Mouse (Mus musculus): ENCODE measurements around the gene Resf1. TPM values are rescaled to one million over a fixed set of nuclear protein-coding genes. Genes with fewer than 3 reads are reported as not detected.
A peak's percentile ranks its signal among the peaks of the same experiment; 100 is the strongest.
"Not testable (repeated sequence)": the region's sequence is repeated elsewhere in the genome, so short reads cannot be mapped to it uniquely, and the experiment has no call there.

Gene Resf1
- polyA plus RNA-seq (2015; fragmentation: Nextera tagmentation; extraction: Ambion mirVana): 19.3 and 21.0 TPM in 2 replicates

DNA sequence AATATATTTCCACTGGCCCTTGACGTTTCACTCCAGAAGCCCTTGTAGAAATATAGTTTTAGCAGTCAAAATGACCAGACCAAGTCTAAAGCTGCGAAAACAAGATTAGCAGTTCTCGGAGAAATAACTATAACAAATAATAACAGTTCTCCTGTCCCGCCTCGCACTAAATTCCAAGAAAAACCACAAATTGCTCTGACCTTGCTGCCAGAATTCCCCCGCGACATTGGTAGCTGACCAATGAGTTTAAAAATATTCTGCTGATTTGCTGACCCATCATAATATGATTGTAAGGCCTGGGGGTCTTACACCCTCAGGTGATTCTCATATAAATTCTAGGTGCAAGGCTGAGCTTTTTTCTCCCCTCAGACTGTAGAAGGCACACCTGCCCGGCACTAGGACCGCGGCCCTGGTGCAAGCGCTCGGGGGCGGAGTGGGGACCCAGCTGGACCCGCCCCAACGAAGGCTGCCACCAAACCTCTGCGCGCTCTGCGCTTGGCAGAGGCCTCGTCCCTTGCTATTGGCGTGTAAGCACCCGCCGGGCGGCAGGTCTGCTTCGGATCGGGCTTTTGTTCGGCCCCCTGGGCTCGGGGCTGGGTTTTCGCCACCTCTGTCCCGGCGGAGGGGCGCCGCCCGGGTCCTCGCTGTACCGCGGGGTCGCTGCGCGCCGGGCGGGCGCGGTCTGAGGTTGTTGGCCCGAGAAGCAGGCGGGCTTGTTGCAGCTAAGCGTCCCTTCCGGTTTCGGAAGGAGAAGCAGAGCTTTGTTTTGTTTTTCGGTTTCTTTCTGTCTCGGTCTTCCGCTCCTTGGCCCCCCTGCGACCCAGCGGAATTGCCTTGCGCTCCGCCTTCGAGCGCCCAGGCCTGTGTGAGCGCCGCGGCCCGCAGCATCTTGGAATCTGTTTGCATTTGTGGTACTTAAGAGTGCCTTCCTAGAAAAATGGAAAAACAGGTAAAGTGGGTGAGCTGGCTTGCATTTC is at the start of gene Resf1:
Resf1 (plus strand) TSS at position 459 of the 977 bp plus-strand sequence.
- 4% methylated on average over 61 of the region's 61 CpGs for WGBS
- Histone ChIP-seq H3K9ac (ENCODE audit: low read length) (peak within 1 kb of the TSS; percentile 94), H3K27me3 (ENCODE audit: control insufficient read depth, insufficient read depth, low read length) (no peaks in the 10 kb centered on the region), H3K36me3 (ENCODE audit: control insufficient read depth, insufficient read depth) (peaks cover 13% of the 10 kb centered on the region; the same call in 1 of the 2 replicates), H3K4me3 (ENCODE audit: low read length) (peak within 1 kb of the TSS; percentile 91), H3K27ac (ENCODE audit: low read length) (peak within 1 kb of the TSS; percentile 99), H3K4me2 (ENCODE audit: low read depth, low read length) (peak within 1 kb of the TSS; percentile 63), H3K9me3 (replicated peaks; ENCODE audit: control insufficient read depth, low read length) (peaks cover 9% of the 10 kb centered on the region), H3K4me1 (ENCODE audit: control insufficient read depth, insufficient read depth, low read length) (peaks cover 15% of the 10 kb centered on the region)
- ATAC-seq (replicated peaks; ENCODE audit: extremely low read depth, insufficient read depth, low FRiP score): peak; percentile 99

DNA sequence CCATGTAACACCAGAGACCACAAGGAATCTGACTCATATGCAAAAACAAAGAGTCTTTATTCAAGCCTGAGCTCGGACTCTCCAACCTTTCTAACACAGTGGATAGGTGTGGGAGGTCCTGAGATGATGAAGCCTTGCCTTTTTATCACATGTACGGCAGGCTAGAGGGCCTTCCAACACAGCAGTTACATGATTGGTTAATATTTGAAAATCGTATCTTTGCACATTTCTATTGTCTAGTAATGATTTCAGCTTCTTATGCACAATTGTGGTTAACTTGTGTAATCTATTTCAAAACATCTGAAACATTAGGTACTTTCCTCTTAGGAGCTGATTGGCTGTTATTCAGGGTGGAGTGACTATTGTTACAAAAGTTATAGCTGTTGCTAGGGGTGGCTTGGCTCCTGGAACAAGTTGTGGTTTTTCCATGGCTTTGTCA is 48.4 kb upstream of the Resf1 start:
- WGBS: 62% methylated on average over 3 of the region's 3 CpGs
- no peak for ATAC-seq (replicated peaks; ENCODE audit: extremely low read depth, insufficient read depth, low FRiP score)
- Histone ChIP-seq H3K36me3 (ENCODE audit: control insufficient read depth, insufficient read depth) (no peaks in the 10 kb centered on the region), H3K4me1 (ENCODE audit: control insufficient read depth, insufficient read depth, low read length) (no peaks in the 10 kb centered on the region), H3K9me3 (replicated peaks; ENCODE audit: control insufficient read depth, low read length) (peaks cover 7% of the 10 kb centered on the region), H3K27me3 (ENCODE audit: control insufficient read depth, insufficient read depth, low read length) (no peaks in the 10 kb centered on the region), H3K9ac (ENCODE audit: low read length) (no peak overlapping the region), H3K4me3 (ENCODE audit: low read length) (no peak overlapping the region), H3K27ac (ENCODE audit: low read length) (no peak overlapping the region), H3K4me2 (ENCODE audit: low read depth, low read length) (no peak overlapping the region)

DNA sequence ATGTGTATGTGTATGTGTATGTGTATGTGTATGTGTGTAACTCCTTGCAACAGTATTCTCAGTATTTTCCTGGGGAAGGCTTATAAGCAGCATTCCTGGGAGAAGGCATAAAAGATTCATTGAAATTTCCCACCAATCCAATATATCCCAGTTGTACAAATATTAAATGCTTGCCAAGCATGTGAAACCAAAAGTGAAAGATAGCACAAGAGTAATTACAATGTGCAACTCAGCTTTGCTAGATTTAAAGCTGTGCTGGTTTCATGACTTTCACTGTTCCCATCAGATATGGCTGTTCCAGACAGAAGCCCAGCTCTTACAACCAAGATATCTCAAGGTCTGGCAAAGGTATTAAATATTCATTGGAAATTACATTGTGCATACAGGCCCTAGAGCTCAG is 41.3 kb upstream of the Resf1 start:
- no peaks in the 10 kb centered on the region for H3K36me3 ChIP-seq (ENCODE audit: control insufficient read depth, insufficient read depth)
- no peak overlapping the region for H3K4me2 ChIP-seq (ENCODE audit: low read depth, low read length)
- H3K4me1 ChIP-seq (ENCODE audit: control insufficient read depth, insufficient read depth, low read length): no peaks in the 10 kb centered on the region
- H3K9ac ChIP-seq (ENCODE audit: low read length): no peak overlapping the region
- no peaks in the 10 kb centered on the region for H3K9me3 ChIP-seq (replicated peaks; ENCODE audit: control insufficient read depth, low read length)
- H3K4me3 ChIP-seq (ENCODE audit: low read length): no peak overlapping the region
- H3K27me3 ChIP-seq (ENCODE audit: control insufficient read depth, insufficient read depth, low read length): no peaks in the 10 kb centered on the region
- H3K27ac ChIP-seq (ENCODE audit: low read length): no peak overlapping the region
- no peak for ATAC-seq (replicated peaks; ENCODE audit: extremely low read depth, insufficient read depth, low FRiP score)

DNA sequence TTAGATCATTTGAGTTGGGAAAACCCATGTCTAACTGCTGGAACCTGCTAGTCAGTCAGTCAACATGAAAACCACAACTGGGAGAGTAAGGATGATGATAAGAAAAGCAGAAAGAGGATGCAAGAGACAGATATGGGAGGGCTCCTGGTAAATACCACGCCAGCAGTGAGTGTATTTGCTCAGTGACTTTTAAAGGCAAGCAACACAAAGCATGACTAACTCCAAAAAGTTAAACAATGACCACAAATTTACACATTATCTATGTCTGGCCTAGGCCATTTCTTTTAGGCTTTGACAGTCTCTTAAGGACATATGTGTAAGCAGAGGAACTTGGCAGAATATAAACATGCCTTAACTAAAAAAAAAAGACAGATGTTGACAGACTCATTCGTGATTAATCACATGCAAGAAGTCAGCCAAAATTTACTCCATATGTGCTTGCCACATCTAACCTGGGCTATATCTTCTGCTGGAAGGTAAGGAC is 30.9 kb upstream of the Resf1 start:
- no peaks in the 10 kb centered on the region for H3K4me1 ChIP-seq (ENCODE audit: control insufficient read depth, insufficient read depth, low read length)
- H3K27me3 ChIP-seq (ENCODE audit: control insufficient read depth, insufficient read depth, low read length): no peaks in the 10 kb centered on the region
- H3K4me3 ChIP-seq (ENCODE audit: low read length): no peak overlapping the region
- 45% methylated on average over 2 of the region's 2 CpGs for WGBS
- no peak overlapping the region for H3K4me2 ChIP-seq (ENCODE audit: low read depth, low read length)
- no peak overlapping the region for H3K27ac ChIP-seq (ENCODE audit: low read length)
- peaks cover 10% of the 10 kb centered on the region for H3K9me3 ChIP-seq (replicated peaks; ENCODE audit: control insufficient read depth, low read length)
- no peak overlapping the region for H3K9ac ChIP-seq (ENCODE audit: low read length)
- no peak for ATAC-seq (replicated peaks; ENCODE audit: extremely low read depth, insufficient read depth, low FRiP score)
- H3K36me3 ChIP-seq (ENCODE audit: control insufficient read depth, insufficient read depth): no peaks in the 10 kb centered on the region

DNA sequence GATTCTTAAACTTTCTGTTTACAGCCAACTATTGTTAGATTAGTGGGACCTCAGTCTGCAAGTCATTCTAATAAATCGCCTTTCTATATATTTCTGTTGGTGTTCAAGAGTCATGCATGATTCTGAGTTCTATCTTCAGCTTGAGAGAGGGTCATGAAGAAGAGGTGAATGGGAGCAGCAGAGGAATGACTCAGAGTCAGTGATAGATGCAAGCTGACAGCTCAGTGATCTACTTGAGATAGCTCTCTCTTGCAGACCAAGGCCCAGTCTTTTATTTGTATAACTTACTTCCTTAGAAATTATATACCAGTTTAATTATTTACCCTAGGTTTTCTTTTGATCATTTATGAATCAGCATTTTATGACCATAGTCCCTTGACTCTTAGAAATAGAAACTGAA is 30.3 kb upstream of the Resf1 start:
- WGBS: 65% methylated on average over 1 of the region's 1 CpGs

DNA sequence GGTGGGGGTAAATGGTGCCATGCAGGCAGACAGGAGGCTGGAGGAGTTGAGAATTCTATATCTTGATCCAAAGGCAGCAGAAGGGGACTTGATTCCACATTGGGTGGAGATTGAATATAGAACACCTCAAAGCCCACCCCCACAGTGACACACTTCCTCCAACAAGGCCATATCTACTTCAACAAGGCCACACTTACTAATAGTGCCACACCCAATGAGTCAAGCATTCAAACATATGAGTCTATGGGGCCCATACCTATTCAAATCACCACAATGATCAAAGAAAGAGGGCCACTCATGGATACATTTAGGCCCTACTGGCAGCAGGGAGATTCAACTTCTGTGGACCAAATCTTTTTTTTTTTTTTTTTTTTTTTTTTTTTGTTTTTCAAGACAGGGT is 28.7 kb upstream of the Resf1 start:
- H3K27ac ChIP-seq (ENCODE audit: low read length): no peak overlapping the region
- no peaks in the 10 kb centered on the region for H3K36me3 ChIP-seq (ENCODE audit: control insufficient read depth, insufficient read depth)
- H3K4me3 ChIP-seq (ENCODE audit: low read length): no peak overlapping the region
- H3K9ac ChIP-seq (ENCODE audit: low read length): no peak overlapping the region
- no peak for ATAC-seq (replicated peaks; ENCODE audit: extremely low read depth, insufficient read depth, low FRiP score)
- no peaks in the 10 kb centered on the region for H3K4me1 ChIP-seq (ENCODE audit: control insufficient read depth, insufficient read depth, low read length)
- H3K27me3 ChIP-seq (ENCODE audit: control insufficient read depth, insufficient read depth, low read length): no peaks in the 10 kb centered on the region
- no peak overlapping the region for H3K4me2 ChIP-seq (ENCODE audit: low read depth, low read length)
- H3K9me3 ChIP-seq (replicated peaks; ENCODE audit: control insufficient read depth, low read length): peaks cover 16% of the 10 kb centered on the region

More for the DNA sequence above, 30.3 kb upstream of the Resf1 start:
- Histone ChIP-seq H3K27me3 (ENCODE audit: control insufficient read depth, insufficient read depth, low read length) (no peaks in the 10 kb centered on the region), H3K36me3 (ENCODE audit: control insufficient read depth, insufficient read depth) (no peaks in the 10 kb centered on the region), H3K9me3 (replicated peaks; ENCODE audit: control insufficient read depth, low read length) (peaks cover 14% of the 10 kb centered on the region), H3K9ac (ENCODE audit: low read length) (no peak overlapping the region), H3K4me2 (ENCODE audit: low read depth, low read length) (no peak overlapping the region), H3K27ac (ENCODE audit: low read length) (no peak overlapping the region), H3K4me1 (ENCODE audit: control insufficient read depth, insufficient read depth, low read length) (no peaks in the 10 kb centered on the region), H3K4me3 (ENCODE audit: low read length) (no peak overlapping the region)
- no peak for ATAC-seq (replicated peaks; ENCODE audit: extremely low read depth, insufficient read depth, low FRiP score)

DNA sequence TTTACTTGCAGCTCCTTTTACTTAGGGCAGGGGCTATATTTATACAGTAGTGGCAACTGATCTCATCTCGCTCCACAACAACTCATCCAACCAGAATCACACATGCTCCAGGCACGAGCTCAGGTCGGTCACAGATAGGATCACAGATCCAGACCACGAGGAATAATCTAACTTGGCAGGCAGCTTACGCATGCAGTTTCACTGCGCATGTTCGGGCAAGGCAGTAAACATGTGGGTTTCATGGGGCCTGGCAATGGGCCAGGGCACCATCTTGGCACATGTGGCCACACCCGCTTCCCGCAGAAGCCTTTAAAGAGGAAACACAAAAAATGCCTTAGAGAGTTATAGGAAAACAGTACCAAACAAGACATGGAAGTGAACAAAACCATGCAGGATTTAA is 21.0 kb upstream of the Resf1 start:
- H3K9ac ChIP-seq (ENCODE audit: low read length); H3K36me3 ChIP-seq (ENCODE audit: control insufficient read depth, insufficient read depth); H3K4me1 ChIP-seq (ENCODE audit: control insufficient read depth, insufficient read depth, low read length); H3K27ac ChIP-seq (ENCODE audit: low read length); H3K27me3 ChIP-seq (ENCODE audit: control insufficient read depth, insufficient read depth, low read length); H3K4me2 ChIP-seq (ENCODE audit: low read depth, low read length); H3K4me3 ChIP-seq (ENCODE audit: low read length); ATAC-seq (replicated peaks; ENCODE audit: extremely low read depth, insufficient read depth, low FRiP score); H3K9me3 ChIP-seq (replicated peaks; ENCODE audit: control insufficient read depth, low read length): not testable (repeated sequence)
- 82% methylated on average over 9 of the region's 9 CpGs for WGBS

DNA sequence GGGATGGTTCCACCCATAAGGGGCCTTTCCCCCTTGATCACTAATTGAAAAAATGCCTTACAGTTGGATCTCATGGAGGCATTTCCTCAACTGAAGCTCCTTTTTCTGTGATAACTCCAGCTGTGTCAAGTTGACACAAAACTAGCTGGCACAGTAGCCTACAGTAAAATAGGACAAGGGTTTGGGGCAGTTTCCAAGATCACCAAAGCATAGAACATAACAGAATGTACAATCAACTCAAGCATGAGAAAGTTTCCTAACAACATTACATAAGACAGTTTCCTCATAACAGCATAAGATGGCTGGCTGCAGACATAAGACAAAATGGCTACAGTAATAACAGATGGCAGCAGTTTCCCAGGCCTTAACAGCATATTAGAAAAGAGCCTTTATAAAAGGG is 6.0 kb upstream of the Resf1 start:
- not testable (repeated sequence) for H3K4me1 ChIP-seq (ENCODE audit: control insufficient read depth, insufficient read depth, low read length); H3K9me3 ChIP-seq (replicated peaks; ENCODE audit: control insufficient read depth, low read length); H3K27ac ChIP-seq (ENCODE audit: low read length); H3K9ac ChIP-seq (ENCODE audit: low read length); H3K4me2 ChIP-seq (ENCODE audit: low read depth, low read length); H3K4me3 ChIP-seq (ENCODE audit: low read length); H3K27me3 ChIP-seq (ENCODE audit: control insufficient read depth, insufficient read depth, low read length); ATAC-seq (replicated peaks; ENCODE audit: extremely low read depth, insufficient read depth, low FRiP score); H3K36me3 ChIP-seq (ENCODE audit: control insufficient read depth, insufficient read depth)

DNA sequence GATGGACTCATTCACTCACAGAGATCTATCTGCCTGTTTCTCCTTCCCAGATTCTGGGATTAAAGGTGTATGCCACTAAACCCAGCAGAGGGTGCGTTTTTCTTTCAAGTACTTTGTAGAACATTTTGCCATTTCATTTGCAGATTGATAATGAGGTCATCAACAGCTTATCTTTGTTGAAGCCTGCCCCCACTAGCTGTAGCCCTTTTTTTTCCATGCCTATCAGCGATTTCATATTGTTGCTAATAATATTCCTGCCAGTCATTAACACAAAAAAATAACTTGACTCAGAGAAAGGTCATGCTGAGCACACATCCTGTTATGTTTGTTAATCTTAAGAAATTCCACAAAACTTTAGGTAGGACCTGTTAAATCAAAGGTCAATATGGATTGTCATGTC is 2.1 kb upstream of the Resf1 start:
- 59% methylated on average over 2 of the region's 2 CpGs for WGBS
- Histone ChIP-seq H3K9ac (ENCODE audit: low read length) (no peak overlapping the region), H3K27ac (ENCODE audit: low read length) (no peak overlapping the region), H3K27me3 (ENCODE audit: control insufficient read depth, insufficient read depth, low read length) (no peaks in the 10 kb centered on the region), H3K9me3 (replicated peaks; ENCODE audit: control insufficient read depth, low read length) (peaks cover 9% of the 10 kb centered on the region), H3K4me3 (ENCODE audit: low read length) (no peak overlapping the region), H3K4me2 (ENCODE audit: low read depth, low read length) (no peak overlapping the region), H3K4me1 (ENCODE audit: control insufficient read depth, insufficient read depth, low read length) (peaks cover 15% of the 10 kb centered on the region), H3K36me3 (ENCODE audit: control insufficient read depth, insufficient read depth) (peaks cover 11% of the 10 kb centered on the region; the same call in 1 of the 2 replicates)
- no peak for ATAC-seq (replicated peaks; ENCODE audit: extremely low read depth, insufficient read depth, low FRiP score)
